Mouse (Mus musculus): ENCODE data around the gene Lyrm9.

DNA sequence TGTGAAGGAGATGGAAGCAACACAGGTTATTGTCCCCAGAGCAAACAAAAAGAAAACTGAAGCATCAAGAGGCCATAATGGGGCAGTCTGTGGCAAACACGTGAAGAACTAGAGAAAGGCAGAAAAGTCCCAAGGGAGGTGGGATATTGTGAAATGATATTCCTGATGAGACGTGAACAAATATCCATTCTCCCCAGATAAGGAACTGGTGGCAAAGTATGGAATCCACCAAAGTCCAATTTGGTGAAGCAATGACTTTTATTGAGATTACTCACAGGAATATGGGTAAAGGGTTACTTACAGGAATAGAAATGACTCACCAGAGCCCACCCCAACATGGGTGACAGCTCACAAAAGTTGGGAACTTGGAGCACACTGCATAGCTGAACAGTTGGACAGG lies 38.9 kb downstream of the Lyrm9 start:
- no peak for TF ChIP-seq POLR2A (IDR thresholded peaks at IDR 0.05; ENCODE audit: borderline replicate concordance, extremely low read depth, low read depth, low read length)
- TF ChIP-seq CTCF (IDR thresholded peaks at IDR 0.05; ENCODE audit: insufficient read depth, low read length): no peak

Measured in lung, adult 2 months (tissue).